24 mouse cellular contexts compared by ENCODE assay signal in genomic region chr2:49558361-49558760, GRCm38 (mm10).
DNase-seq lines count a peak whose midpoint lies in the region; ATAC-seq and TF ChIP-seq lines count a peak whose summit lies in the region.
"Had no signal": no experiment of that assay in that cellular context is flagged by ENCODE, and none has a peak within 500 bp of the region (broad histone marks: within the 10 kb centered on the region; RNA-seq: fewer than 3 reads in every experiment).

No protein-coding gene starts in this region.

- TF ChIP-seq RAD21 in MEL (IDR thresholded peaks at IDR 0.05; ENCODE audit: low read depth, low read length): no peak

- H3K27me3 ChIP-seq in lung, embryonic 16.5 days (ENCODE audit: control insufficient read depth, insufficient read depth, low read depth, low read length): no peaks in the 10 kb centered on the region
- no peaks in the 10 kb centered on the region for H3K27me3 ChIP-seq in MEL (ENCODE audit: control insufficient read depth in 1 of 2, insufficient read depth in 2 of 2, low read length in 2 of 2)
- H3K27me3 ChIP-seq: embryonic facial prominence, embryonic 13.5 days; embryonic facial prominence, embryonic 15.5 days; forebrain, embryonic 12.5 days; Patski had no signal

- H3K36me3 ChIP-seq in lung, embryonic 16.5 days (ENCODE audit: control insufficient read depth, insufficient read depth, low read length): no peaks in the 10 kb centered on the region
- H3K36me3 ChIP-seq in MEL (ENCODE audit: control insufficient read depth in 1 of 2, insufficient read depth in 2 of 2, low read length in 2 of 2): peaks cover 0 to 5% of the 10 kb centered on the region in 2 experiments; a peak in 2 of 4 replicates

- H3K9ac ChIP-seq in lung, embryonic 16.5 days (ENCODE audit: low read length): no peak overlapping the region
- H3K9ac ChIP-seq in MEL (ENCODE audit: control insufficient read depth, low read depth, low read length, poor library complexity, severe bottlenecking): no peak overlapping the region
- H3K9ac ChIP-seq: embryonic facial prominence, embryonic 13.5 days; embryonic facial prominence, embryonic 15.5 days; forebrain, embryonic 12.5 days had no signal

- WGBS in lung, embryonic 16.5 days: 74% methylated on average over 3 of the region's 3 CpGs

- no peak for DNase-seq in lung, postnatal 10 days
- DNase-seq in MEL (ENCODE audit: low read depth, low spot score): peak; percentile 32
- DNase-seq in lung, postnatal 25 days (ENCODE audit: low spot score): peak; percentile 61
- DNase-seq in adrenal gland, postnatal 4 days (ENCODE audit: low spot score in 2 of 2): no peak
- DNase-seq in right cerebral cortex, postnatal 14 days: no peak
- DNase-seq: adrenal gland, adult 8-10 months; adrenal gland, postnatal 14 days; adrenal gland, postnatal 36 days; cerebellum, adult 11 months; cerebellum, adult 18-20 months; cerebellum, adult 8-10 months; cerebellum, adult 9-11 months; cerebellum, postnatal 14 days; cerebellum, postnatal 36 days; embryo, embryonic 11 days had no signal

- no peaks in the 10 kb centered on the region for H3K79me2 ChIP-seq in MEL (ENCODE audit: control insufficient read depth, insufficient read depth, low read length, poor library complexity)

- no peaks in the 10 kb centered on the region for H3K4me1 ChIP-seq in lung, embryonic 16.5 days (replicated peaks; ENCODE audit: control insufficient read depth, insufficient read depth, low read length)
- H3K4me1 ChIP-seq in MEL (ENCODE audit: control insufficient read depth in 1 of 2, insufficient read depth in 2 of 2, low read length in 2 of 2): peaks cover 0 to 6% of the 10 kb centered on the region in 2 experiments; a peak in 2 of 4 replicates
- H3K4me1 ChIP-seq: embryonic facial prominence, embryonic 13.5 days; embryonic facial prominence, embryonic 15.5 days; forebrain, embryonic 10.5 days; forebrain, embryonic 12.5 days had no signal

- TF ChIP-seq CTCF in MEL (IDR thresholded peaks at IDR 0.05 in 2 of 3, conservative IDR thresholded peaks at IDR 0.05 in 1 of 3; ENCODE audit: control insufficient read depth in 1 of 3, insufficient read depth in 1 of 3, low read depth in 2 of 3, low read length in 3 of 3, poor library complexity in 1 of 3, severe bottlenecking in 1 of 3): no peak

- no peak overlapping the region for H3K4me2 ChIP-seq in lung, embryonic 16.5 days (ENCODE audit: low read depth, low read length)
- H3K4me2 ChIP-seq: embryonic facial prominence, embryonic 13.5 days; embryonic facial prominence, embryonic 15.5 days; forebrain, embryonic 12.5 days had no signal

- H3K4me3 ChIP-seq in lung, embryonic 16.5 days (ENCODE audit: low read length): no peak overlapping the region
- no peak overlapping the region for H3K4me3 ChIP-seq in MEL (ENCODE audit: control insufficient read depth in 1 of 2, insufficient read depth in 1 of 2, low read depth in 2 of 2, low read length in 2 of 2)
- H3K4me3 ChIP-seq: embryonic facial prominence, embryonic 13.5 days; embryonic facial prominence, embryonic 15.5 days; erythroblast, embryonic 14.5 days; forebrain, embryonic 10.5 days; forebrain, embryonic 12.5 days had no signal

- TF ChIP-seq POLR2A in MEL (IDR thresholded peaks at IDR 0.05; ENCODE audit: control insufficient read depth in 1 of 2, insufficient read depth in 1 of 2, low read depth in 1 of 2, low read length in 2 of 2, poor library complexity in 1 of 2): no peak

- peak; percentile 75 for ATAC-seq in lung, embryonic 16.5 days (ENCODE audit: low read depth)
- ATAC-seq: forebrain, embryonic 14.5 days; forebrain, embryonic 16.5 days; Patski had no signal

- H3K9me3 ChIP-seq in lung, embryonic 16.5 days (ENCODE audit: control insufficient read depth, low read length): no peaks in the 10 kb centered on the region; the same call in 1 of the 2 replicates
- H3K9me3 ChIP-seq in MEL (replicated peaks; ENCODE audit: insufficient read depth, low read length): no peaks in the 10 kb centered on the region
- H3K9me3 ChIP-seq: embryonic facial prominence, embryonic 13.5 days; embryonic facial prominence, embryonic 15.5 days; forebrain, embryonic 10.5 days; forebrain, embryonic 12.5 days had no signal

- no peak for TF ChIP-seq EP300 in MEL (IDR thresholded peaks at IDR 0.05; ENCODE audit: low read depth in 1 of 2, low read length in 2 of 2)

- H3K27ac ChIP-seq in lung, embryonic 16.5 days (ENCODE audit: low read length): no peak overlapping the region
- H3K27ac ChIP-seq in MEL (ENCODE audit: control insufficient read depth, low read depth, low read length): no peak overlapping the region
- H3K27ac ChIP-seq: embryonic facial prominence, embryonic 13.5 days; embryonic facial prominence, embryonic 15.5 days; forebrain, embryonic 10.5 days; forebrain, embryonic 12.5 days had no signal

TF ChIP-seq in MEL, 35 proteins besides CTCF, POLR2A, EP300 and RAD21:
- TF ChIP-seq GATA1 (IDR thresholded peaks at IDR 0.05; ENCODE audit: low read depth, low read length) (no peak), ELF1 (IDR thresholded peaks at IDR 0.05; ENCODE audit: low read depth, low read length) (no peak; the same call in 1 of the 2 replicates), CHD1 (IDR thresholded peaks at IDR 0.05; ENCODE audit: low read depth, low read length) (no peak), TBP (IDR thresholded peaks at IDR 0.05; ENCODE audit: low read depth, low read length) (no peak), GABPA (IDR thresholded peaks at IDR 0.05; ENCODE audit: low read depth, low read length) (no peak), ZMIZ1 (IDR thresholded peaks at IDR 0.05; ENCODE audit: low read depth, low read length) (no peak)

Comparison
In these comparisons a context has a peak if more than half of its experiments do, and no peak if none do; other contexts are left out.
1. DNase-seq: peak in MEL (single experiment) and lung, postnatal 25 days (single experiment); none in lung, postnatal 10 days (single experiment), adrenal gland, postnatal 4 days (0 of 2) and right cerebral cortex, postnatal 14 days (single experiment).